Mouse (Mus musculus): ENCODE measurements around the gene Med16.

DNA sequence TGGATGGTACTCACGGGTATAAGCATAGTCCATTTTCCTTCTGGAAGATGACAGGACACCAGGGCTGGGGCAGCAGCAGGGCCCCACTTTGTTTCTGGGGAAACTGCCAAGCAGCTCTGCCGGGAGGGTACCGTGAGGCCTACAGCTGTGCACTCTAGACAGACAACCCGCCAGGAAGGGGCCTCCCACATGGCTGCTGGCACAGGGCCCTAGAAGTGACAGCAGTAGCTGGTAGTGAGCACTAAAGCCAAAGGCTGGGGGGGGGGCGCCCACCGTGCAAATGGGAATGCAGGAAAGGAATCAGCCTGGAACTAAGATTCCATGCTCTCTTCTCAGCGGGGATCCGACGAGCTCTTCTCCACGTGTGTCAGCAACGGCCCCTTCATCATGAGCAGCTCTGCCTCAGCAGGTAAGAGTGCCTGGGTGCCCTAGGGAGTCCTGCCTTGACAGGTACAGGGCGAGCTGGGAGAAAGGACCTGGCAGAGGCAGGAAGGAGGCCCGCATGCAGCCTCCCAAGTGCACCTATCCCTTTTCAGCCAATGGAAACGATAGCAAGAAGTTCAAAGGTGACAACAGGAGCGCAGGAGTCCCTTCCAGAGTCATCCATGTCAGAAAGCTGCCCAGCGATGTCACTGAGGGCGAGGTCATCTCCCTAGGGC is 50.2 kb downstream of the Med16 start:
- no peak for TF ChIP-seq POLR2A (IDR thresholded peaks at IDR 0.05; ENCODE audit: control insufficient read depth, low read depth, low read length)
- TF ChIP-seq CTCF (IDR thresholded peaks at IDR 0.05; ENCODE audit: control insufficient read depth, insufficient read depth, insufficient replicate concordance, low read depth, low read length), result no peak

Measured in testis, adult 2 months (tissue).